Mouse (Mus musculus): ENCODE data around the gene Polr2b. TPM values are rescaled to one million over a fixed set of nuclear protein-coding genes. Genes with fewer than 3 reads are reported as not detected.
A peak's percentile ranks its signal among the peaks of the same experiment; 100 is the strongest.

Gene Polr2b
- total and polyA plus RNA-seq, 3 experiments: 3.7 to 179 (median 148) TPM

DNA sequence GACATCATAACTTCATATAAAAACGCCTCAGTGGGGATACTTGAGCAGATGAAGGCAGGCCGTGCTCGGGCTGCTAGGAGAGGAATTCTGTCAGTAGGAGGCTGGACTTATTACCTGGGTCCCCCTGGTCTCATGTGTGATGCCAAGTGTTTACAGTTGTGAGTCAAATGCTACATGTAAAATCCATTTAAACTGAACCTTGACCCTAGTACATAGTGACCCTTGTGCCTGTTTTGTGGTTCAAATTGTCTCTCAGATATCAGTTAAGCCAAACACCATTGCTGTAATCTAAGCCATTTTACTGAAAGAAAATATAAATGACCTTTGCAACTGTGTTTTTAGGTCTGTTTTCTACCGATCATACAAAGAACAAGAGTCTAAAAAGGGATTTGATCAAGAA, 30.1 kb downstream of the Polr2b start:
- Histone ChIP-seq H3K4me3 (ENCODE audit: low read depth, low read length) (no peak overlapping the region), H3K36me3 (replicated peaks) (peaks cover 98% of the 10 kb centered on the region), H3K9me3 (replicated peaks) (no peaks in the 10 kb centered on the region), H3K27me3 (ENCODE audit: insufficient read depth, low read length) (no peaks in the 10 kb centered on the region), H3K4me1 (ENCODE audit: insufficient read depth, low read depth, low read length) (no peaks in the 10 kb centered on the region)
- ATAC-seq (ENCODE audit: extremely low read depth, insufficient number of reproducible peaks, low FRiP score, poor library complexity, severe bottlenecking) (no peak), DNase-seq (ENCODE audit: low spot score) (no peak)
- TF ChIP-seq POLR2AphosphoS5 (IDR thresholded peaks at IDR 0.05; ENCODE audit: insufficient replicate concordance, low read depth, low read length) (no peak), TAL1 (conservative IDR thresholded peaks at IDR 0.05; ENCODE audit: low read depth, low read length) (no peak), CTCF (IDR thresholded peaks at IDR 0.05; ENCODE audit: low read depth, low read length) (no peak), GATA1 (IDR thresholded peaks at IDR 0.05; ENCODE audit: borderline replicate concordance, low read length) (no peak), GATA2 (IDR thresholded peaks at IDR 0.05; ENCODE audit: borderline replicate concordance, low read depth, low read length) (no peak)

DNA sequence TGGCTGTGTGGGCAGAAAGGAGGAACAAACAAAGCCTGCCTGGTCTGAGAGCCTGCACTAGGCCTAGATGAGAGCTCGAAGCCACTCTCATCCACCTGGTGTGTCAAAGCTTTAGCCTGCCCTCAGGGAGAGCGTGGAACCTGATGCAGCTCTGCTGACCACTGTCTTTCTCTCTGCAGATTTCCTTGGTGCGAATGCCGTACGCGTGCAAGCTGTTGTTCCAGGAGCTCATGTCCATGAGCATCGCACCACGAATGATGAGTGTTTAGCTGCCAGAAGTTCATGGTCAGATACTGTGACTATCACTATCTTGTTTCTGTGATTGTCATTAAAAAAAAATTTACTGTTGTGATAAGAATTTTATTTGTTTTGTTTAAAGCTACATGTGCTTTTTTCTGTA, 39.0 kb downstream of the Polr2b start:
- DNase-seq (ENCODE audit: low spot score): no peak
- Histone ChIP-seq H3K4me1 (ENCODE audit: insufficient read depth, low read depth, low read length) (no peaks in the 10 kb centered on the region), H3K27me3 (ENCODE audit: insufficient read depth, low read length) (no peaks in the 10 kb centered on the region), H3K9me3 (replicated peaks) (no peaks in the 10 kb centered on the region), H3K4me3 (ENCODE audit: low read depth, low read length) (no peak overlapping the region), H3K36me3 (replicated peaks) (peaks cover 67% of the 10 kb centered on the region)
- ATAC-seq (ENCODE audit: extremely low read depth, insufficient number of reproducible peaks, low FRiP score, poor library complexity, severe bottlenecking): no peak
- no peak for TF ChIP-seq POLR2AphosphoS5 (IDR thresholded peaks at IDR 0.05; ENCODE audit: insufficient replicate concordance, low read depth, low read length)
- no peak for TF ChIP-seq GATA1 (IDR thresholded peaks at IDR 0.05; ENCODE audit: borderline replicate concordance, low read length)
- TF ChIP-seq CTCF (IDR thresholded peaks at IDR 0.05; ENCODE audit: low read depth, low read length): no peak
- no peak for TF ChIP-seq GATA2 (IDR thresholded peaks at IDR 0.05; ENCODE audit: borderline replicate concordance, low read depth, low read length)
- TF ChIP-seq TAL1 (conservative IDR thresholded peaks at IDR 0.05; ENCODE audit: low read depth, low read length): no peak

DNA sequence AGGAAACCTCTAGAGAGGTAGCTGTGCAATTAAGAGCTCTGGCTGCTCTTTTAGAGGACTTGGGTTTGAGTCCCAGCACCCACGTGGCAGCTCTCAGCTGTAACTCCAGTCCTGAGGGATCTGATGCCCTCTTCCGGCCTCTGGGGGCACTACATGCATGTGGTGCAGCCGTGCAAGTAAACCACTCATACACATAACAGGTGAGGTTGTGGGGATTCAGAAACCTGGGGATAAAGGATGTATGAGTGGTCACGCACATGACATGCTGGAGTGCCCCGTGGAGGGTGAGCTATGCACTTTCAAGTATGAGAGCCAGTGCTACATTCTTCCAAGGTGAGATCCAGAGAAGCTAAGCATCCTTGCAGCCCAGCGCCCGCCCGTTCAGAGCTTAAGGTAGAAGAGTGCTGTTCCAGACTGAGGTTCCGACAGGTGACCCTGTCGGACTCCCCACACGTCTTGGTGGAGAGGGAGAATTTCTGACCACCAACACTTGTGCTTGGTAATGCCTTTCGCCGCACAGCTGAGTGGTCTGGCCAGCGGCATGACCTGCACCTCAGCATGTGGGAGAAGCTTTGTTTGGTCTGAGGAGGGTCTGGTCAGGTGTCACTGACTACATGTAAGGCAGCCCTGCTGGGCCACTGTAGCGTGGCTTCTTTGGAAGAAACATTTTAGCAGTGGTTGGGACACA, 40.2 kb downstream of the Polr2b start:
- H3K4me1 ChIP-seq (ENCODE audit: insufficient read depth, low read depth, low read length): peaks cover 5% of the 10 kb centered on the region; the same call in 1 of the 2 replicates
- no peak overlapping the region for H3K4me3 ChIP-seq (ENCODE audit: low read depth, low read length)
- no peak for TF ChIP-seq GATA2 (IDR thresholded peaks at IDR 0.05; ENCODE audit: borderline replicate concordance, low read depth, low read length)
- ATAC-seq (ENCODE audit: extremely low read depth, insufficient number of reproducible peaks, low FRiP score, poor library complexity, severe bottlenecking) (no peak), DNase-seq (ENCODE audit: low spot score) (no peak)
- H3K36me3 ChIP-seq (replicated peaks): peaks cover 56% of the 10 kb centered on the region
- H3K9me3 ChIP-seq (replicated peaks): no peaks in the 10 kb centered on the region
- no peaks in the 10 kb centered on the region for H3K27me3 ChIP-seq (ENCODE audit: insufficient read depth, low read length)

DNA sequence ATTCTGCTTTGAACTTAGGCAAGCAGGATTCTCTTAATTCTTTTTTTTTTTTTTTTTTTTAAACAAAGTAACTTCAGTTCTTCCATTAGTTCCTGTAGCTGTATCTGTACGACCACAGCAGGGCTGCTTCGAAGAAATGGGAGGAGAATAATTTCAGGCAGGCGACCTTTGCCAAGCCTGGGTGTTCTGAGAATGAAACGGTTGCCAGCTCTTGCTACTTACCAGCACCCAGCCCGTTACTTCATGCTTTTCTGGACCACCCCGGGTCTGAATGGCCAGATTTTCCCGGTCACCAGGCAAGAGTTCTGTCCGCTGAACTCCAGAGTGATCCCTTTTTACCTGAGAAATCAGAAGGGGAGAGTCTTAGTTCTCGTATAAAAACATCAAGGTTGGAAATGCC, 41.7 kb downstream of the Polr2b start:
- H3K9me3 ChIP-seq (replicated peaks): no peaks in the 10 kb centered on the region
- peaks cover 5% of the 10 kb centered on the region; the same call in 1 of the 2 replicates for H3K4me1 ChIP-seq (ENCODE audit: insufficient read depth, low read depth, low read length)
- H3K27me3 ChIP-seq (ENCODE audit: insufficient read depth, low read length): 0 out of 2 replicates have a peak, but pooled peaks cover 3% of the 10 kb centered on the region
- TF ChIP-seq CTCF (IDR thresholded peaks at IDR 0.05; ENCODE audit: low read depth, low read length): no peak
- TF ChIP-seq GATA2 (IDR thresholded peaks at IDR 0.05; ENCODE audit: borderline replicate concordance, low read depth, low read length): no peak
- TF ChIP-seq TAL1 (conservative IDR thresholded peaks at IDR 0.05; ENCODE audit: low read depth, low read length): no peak
- no peak for TF ChIP-seq POLR2AphosphoS5 (IDR thresholded peaks at IDR 0.05; ENCODE audit: insufficient replicate concordance, low read depth, low read length)
- TF ChIP-seq GATA1 (IDR thresholded peaks at IDR 0.05; ENCODE audit: borderline replicate concordance, low read length): no peak
- ATAC-seq (ENCODE audit: extremely low read depth, insufficient number of reproducible peaks, low FRiP score, poor library complexity, severe bottlenecking): no peak
- peaks cover 42% of the 10 kb centered on the region for H3K36me3 ChIP-seq (replicated peaks)
- no peak overlapping the region for H3K4me3 ChIP-seq (ENCODE audit: low read depth, low read length)
- DNase-seq (ENCODE audit: low spot score): no peak

DNA sequence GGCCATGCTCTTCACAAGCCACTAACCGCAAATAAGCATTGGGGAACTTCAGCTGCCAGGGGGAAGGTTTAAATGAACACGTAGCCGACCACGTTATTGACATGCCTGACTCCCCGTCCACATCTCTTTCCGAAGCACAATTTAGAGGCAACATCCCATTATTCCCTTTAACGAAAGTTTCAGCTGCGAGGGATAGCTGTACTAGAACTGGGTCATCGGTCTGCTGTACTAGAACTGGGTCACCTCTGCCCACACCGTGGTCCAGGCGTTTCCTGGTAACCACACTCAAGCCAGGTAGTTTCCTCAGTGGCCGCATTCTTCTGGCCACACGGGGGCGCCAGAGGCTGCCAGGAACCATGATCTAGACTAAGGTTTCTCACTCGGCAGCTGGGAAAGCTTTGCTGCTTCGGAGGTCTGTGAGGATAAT, 44.4 kb downstream of the Polr2b start:
- Histone ChIP-seq H3K4me1 (ENCODE audit: insufficient read depth, low read depth, low read length) (peaks cover 5% of the 10 kb centered on the region; the same call in 1 of the 2 replicates), H3K27me3 (ENCODE audit: insufficient read depth, low read length) (peaks cover 3% of the 10 kb centered on the region; the same call in 1 of the 2 replicates), H3K4me3 (ENCODE audit: low read depth, low read length) (no peak overlapping the region), H3K9me3 (replicated peaks) (no peaks in the 10 kb centered on the region), H3K36me3 (replicated peaks) (peaks cover 16% of the 10 kb centered on the region)
- no peak for TF ChIP-seq GATA2 (IDR thresholded peaks at IDR 0.05; ENCODE audit: borderline replicate concordance, low read depth, low read length)
- TF ChIP-seq GATA1 (IDR thresholded peaks at IDR 0.05; ENCODE audit: borderline replicate concordance, low read length): no peak
- peak; percentile 90 for TF ChIP-seq CTCF (IDR thresholded peaks at IDR 0.05; ENCODE audit: low read depth, low read length)
- TF ChIP-seq TAL1 (conservative IDR thresholded peaks at IDR 0.05; ENCODE audit: low read depth, low read length): no peak
- TF ChIP-seq POLR2AphosphoS5 (IDR thresholded peaks at IDR 0.05; ENCODE audit: insufficient replicate concordance, low read depth, low read length): no peak
- DNase-seq (ENCODE audit: low spot score) (peak; percentile 51), ATAC-seq (ENCODE audit: extremely low read depth, insufficient number of reproducible peaks, low FRiP score, poor library complexity, severe bottlenecking) (no peak)

DNA sequence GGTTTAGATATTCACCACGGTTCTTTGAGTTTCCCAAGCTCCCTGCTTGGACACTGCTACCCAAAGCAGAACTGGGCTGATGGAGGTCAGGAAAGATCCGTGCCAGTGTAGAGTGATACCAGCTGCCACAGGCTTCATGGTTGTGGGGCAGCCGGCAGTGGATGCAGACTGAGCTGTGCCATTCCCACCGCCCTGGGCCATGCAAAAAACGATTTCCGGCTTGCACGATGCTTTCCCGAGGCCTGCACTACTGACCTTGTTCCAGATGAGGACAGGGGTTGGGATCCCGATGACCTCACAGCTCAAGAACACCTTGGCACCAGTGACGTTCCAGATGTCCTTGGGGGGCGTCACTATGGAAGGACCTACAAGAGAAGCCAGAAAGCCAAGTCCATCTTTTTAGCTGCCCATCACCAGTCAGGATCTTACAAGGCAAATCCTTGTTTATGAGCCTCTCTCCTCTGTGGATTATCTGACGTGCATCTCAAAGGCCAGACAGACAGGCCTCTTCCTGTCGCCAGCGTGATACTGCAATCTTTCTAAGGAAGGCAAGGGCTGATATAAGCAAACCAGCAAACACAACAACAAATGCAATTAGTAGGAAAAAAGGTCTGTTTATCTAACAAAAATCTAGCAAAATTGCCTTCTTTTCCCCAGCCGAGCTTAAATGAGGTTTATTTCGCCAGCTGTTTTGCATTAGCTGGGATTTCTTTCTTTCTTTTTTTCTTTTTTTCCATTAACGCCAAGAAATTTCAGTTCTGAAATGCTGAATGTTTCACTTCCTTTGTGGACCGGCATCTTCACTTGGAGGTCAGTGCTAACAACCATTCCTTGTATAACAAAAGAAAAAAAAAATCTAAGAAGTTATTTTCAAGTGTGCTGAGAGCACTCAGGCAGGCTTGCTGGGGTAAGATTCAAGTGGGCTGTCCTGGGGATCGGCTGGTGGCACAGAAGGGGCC, 45.6 kb downstream of the Polr2b start:
- Histone ChIP-seq H3K27me3 (ENCODE audit: insufficient read depth, low read length) (peaks cover 3% of the 10 kb centered on the region; the same call in 1 of the 2 replicates), H3K36me3 (replicated peaks) (peaks cover 5% of the 10 kb centered on the region), H3K4me3 (ENCODE audit: low read depth, low read length) (no peak overlapping the region), H3K4me1 (ENCODE audit: insufficient read depth, low read depth, low read length) (peaks cover 5% of the 10 kb centered on the region; the same call in 1 of the 2 replicates), H3K9me3 (replicated peaks) (no peaks in the 10 kb centered on the region)
- ATAC-seq (ENCODE audit: extremely low read depth, insufficient number of reproducible peaks, low FRiP score, poor library complexity, severe bottlenecking): no peak
- no peak for DNase-seq (ENCODE audit: low spot score)
- TF ChIP-seq GATA2 (IDR thresholded peaks at IDR 0.05; ENCODE audit: borderline replicate concordance, low read depth, low read length) (no peak), CTCF (IDR thresholded peaks at IDR 0.05; ENCODE audit: low read depth, low read length) (no peak), TAL1 (conservative IDR thresholded peaks at IDR 0.05; ENCODE audit: low read depth, low read length) (no peak), GATA1 (IDR thresholded peaks at IDR 0.05; ENCODE audit: borderline replicate concordance, low read length) (no peak), POLR2AphosphoS5 (IDR thresholded peaks at IDR 0.05; ENCODE audit: insufficient replicate concordance, low read depth, low read length) (no peak)

All from G1E (cell line).